Mouse (Mus musculus) lung, adult 2 months (tissue): ENCODE data around the gene Pomt2. TPM values are rescaled to one million over a fixed set of nuclear protein-coding genes. Genes with fewer than 3 reads are reported as not detected.

ENCODE experiments used
- DNase-seq: peaks from one replicate; pipeline ENCODE4 v3.0.0; 2022
- H3K4me1 ChIP-seq: fragments of 200-500 bp; 2 replicates; pipeline ENCODE4 v1.6.1; 2011; ENCODE audit warnings: low read length; ENCODE audit not compliant: control insufficient read depth, insufficient read depth
- H3K4me3 ChIP-seq: fragments of 200-500 bp; replicated peaks from 2 replicates; pipeline ENCODE3; 2011; ENCODE audit warnings: low read depth, mild to moderate bottlenecking, control low read depth, low read length; ENCODE audit errors: extremely low read depth
- CTCF ChIP-seq: fragments of 200-500 bp; IDR thresholded peaks from 2 replicates; pipeline ENCODE4 v1.5.1; 2011; ENCODE audit warnings: mild to moderate bottlenecking, low read length, control low read depth; ENCODE audit not compliant: insufficient read depth
- POLR2A ChIP-seq: fragments of 200-500 bp; IDR thresholded peaks from 2 replicates; pipeline ENCODE4 v1.6.1; 2011; ENCODE audit warnings: low read depth, mild to moderate bottlenecking, control low read depth, low read length, borderline replicate concordance; ENCODE audit errors: extremely low read depth
- WGBS: fragments of 180-500 bp; shearing (Covaris S2); methylation state at CpG from one replicate; pipeline ENCODE4 v1.1.7; 2018; 5-methylcytosine and 5-hydroxymethylcytosine counted together
- polyA plus RNA-seq: library from polyadenylated mRNA; depleted of rRNA; stranded (reverse); fragments of >200 nt; gene quantifications from 2 replicates; pipeline ENCODE4 v1.2.3, GENCODE M21; 2012; rRNA removed

The Pomt2 gene
- polyA plus RNA-seq, 1 experiment, result 15.7 TPM

DNA sequence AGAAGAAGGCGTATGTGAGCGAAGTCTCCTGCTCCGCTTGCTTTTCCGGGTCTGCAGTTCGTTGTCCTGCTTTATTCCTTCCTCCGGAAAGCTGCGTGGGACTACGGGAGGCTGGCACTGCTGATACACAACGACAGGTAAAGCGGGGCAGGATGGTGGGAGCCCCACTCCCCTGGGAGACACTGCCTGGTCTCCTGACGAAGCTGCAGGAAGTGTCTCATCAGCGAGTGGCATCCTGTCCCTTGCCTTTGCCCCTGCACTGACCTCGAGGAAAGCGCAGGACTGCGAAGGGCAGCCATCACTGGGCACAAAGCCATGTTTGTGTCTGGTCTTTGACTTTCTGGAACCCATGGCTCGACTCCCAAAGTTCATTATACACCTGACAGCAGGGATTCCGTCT lies 90.7 kb downstream of the Pomt2 start:
- Histone ChIP-seq H3K4me1 (no peaks in the 10 kb centered on the region), H3K4me3 (no peak overlapping the region)
- DNase-seq, result no peak
- no peak for TF ChIP-seq POLR2A
- no peak for TF ChIP-seq CTCF
- WGBS, result 49% methylated on average over 17 of the region's 17 CpGs

Other genes with a start within 250 kb of the Pomt2 start
- gene Cipc, start 200.9 kb downstream of the Pomt2 start, polyA plus RNA-seq, result 27.2 and 33.9 TPM in 2 replicates
- gene Zdhhc22, start 157.5 kb downstream of the Pomt2 start, polyA plus RNA-seq, result 0.03 TPM in 1 of 2 replicates, not detected in the other
- gene Tmem63c, start 126.6 kb downstream of the Pomt2 start, polyA plus RNA-seq, result 0.16 and 0.22 TPM in 2 replicates
- gene Ngb, start 45.4 kb downstream of the Pomt2 start, polyA plus RNA-seq, result 4.8 and 7.8 TPM in 2 replicates
- 54.5 and 69.7 TPM in 2 replicates for gene Gstz1, start 803 bp downstream of the Pomt2 start, polyA plus RNA-seq
- gene Samd15, start 51.8 kb upstream of the Pomt2 start, polyA plus RNA-seq, result not detected in 2 replicates
- gene Tmed8, start 52.5 kb upstream of the Pomt2 start, polyA plus RNA-seq, result 4.4 and 5.9 TPM in 2 replicates
- 0.31 and 0.91 TPM in 2 replicates for gene Noxred1, start 90.8 kb upstream of the Pomt2 start, polyA plus RNA-seq
- 17.1 and 23.3 TPM in 2 replicates for gene Vipas39, start 118.3 kb upstream of the Pomt2 start, polyA plus RNA-seq
- gene Ahsa1, start 118.5 kb upstream of the Pomt2 start, polyA plus RNA-seq, result 46.6 and 53.5 TPM in 2 replicates
- 0.38 and 0.56 TPM in 2 replicates for gene Ism2, start 151.7 kb upstream of the Pomt2 start, polyA plus RNA-seq
- gene Sptlc2, start 240.4 kb upstream of the Pomt2 start, polyA plus RNA-seq, result 18.6 and 35.0 TPM in 2 replicates